Mouse (Mus musculus) kidney, embryonic 15.5 days (tissue): ENCODE measurements around the gene Thada. TPM values are rescaled to one million over a fixed set of nuclear protein-coding genes. Genes with fewer than 3 reads are reported as not detected.

Experiments
- ATAC-seq: fragments of 200-750 bp; cut with Nextera tagmentation; replicated peaks from 2 replicates; pipeline ENCODE4 v1.8.0; 2017; ENCODE audit warnings: moderate TSS enrichment; ENCODE audit not compliant: low FRiP score
- H3K27ac ChIP-seq: fragments of 300-500 bp; sonication (generic); 2 replicates; pipeline ENCODE4 v1.5.1; 2015; ENCODE audit warnings: mild to moderate bottlenecking, inconsistent platforms
- H3K27me3 ChIP-seq: fragments of 300-500 bp; sonication (generic); 2 replicates; pipeline ENCODE4 v1.6.1; 2015; ENCODE audit warnings: inconsistent platforms
- H3K36me3 ChIP-seq: fragments of 300-500 bp; sonication (generic); 2 replicates; pipeline ENCODE4 v1.6.1; 2015; ENCODE audit warnings: inconsistent platforms
- H3K4me1 ChIP-seq: fragments of 300-500 bp; sonication (generic); 2 replicates; pipeline ENCODE4 v1.6.1; 2015; ENCODE audit warnings: inconsistent platforms
- H3K4me2 ChIP-seq: fragments of 300-500 bp; sonication (generic); 2 replicates; pipeline ENCODE4 v1.6.1; 2015; ENCODE audit warnings: moderate library complexity, mild to moderate bottlenecking, inconsistent platforms
- H3K4me3 ChIP-seq: fragments of 300-500 bp; sonication (generic); replicated peaks from 2 replicates; pipeline ENCODE4 v1.5.1; 2015; ENCODE audit warnings: mild to moderate bottlenecking, inconsistent platforms
- H3K9ac ChIP-seq: fragments of 300-500 bp; sonication (generic); 2 replicates; pipeline ENCODE4 v1.6.1; 2015; ENCODE audit warnings: mild to moderate bottlenecking, inconsistent platforms
- H3K9me3 ChIP-seq: fragments of 300-500 bp; sonication (generic); replicated peaks from 2 replicates; pipeline ENCODE4 v1.6.1; 2016; ENCODE audit warnings: inconsistent platforms
- WGBS: fragments of 180-500 bp; shearing (Covaris S2); methylation state at CpG from one replicate; pipeline ENCODE4 v1.1.7; 2015; ENCODE audit warnings: mixed read lengths; 5-methylcytosine and 5-hydroxymethylcytosine counted together
- polyA plus RNA-seq: library from polyadenylated mRNA; unstranded; fragments of >200 nt; fragmentation: Nextera tagmentation; extraction: Ambion mirVana; gene quantifications from 2 replicates; pipeline ENCODE4 v1.2.1, GENCODE M21; 2015

Thada gene
- polyA plus RNA-seq, 1 experiment from 2014 or later: 10.4 TPM

DNA sequence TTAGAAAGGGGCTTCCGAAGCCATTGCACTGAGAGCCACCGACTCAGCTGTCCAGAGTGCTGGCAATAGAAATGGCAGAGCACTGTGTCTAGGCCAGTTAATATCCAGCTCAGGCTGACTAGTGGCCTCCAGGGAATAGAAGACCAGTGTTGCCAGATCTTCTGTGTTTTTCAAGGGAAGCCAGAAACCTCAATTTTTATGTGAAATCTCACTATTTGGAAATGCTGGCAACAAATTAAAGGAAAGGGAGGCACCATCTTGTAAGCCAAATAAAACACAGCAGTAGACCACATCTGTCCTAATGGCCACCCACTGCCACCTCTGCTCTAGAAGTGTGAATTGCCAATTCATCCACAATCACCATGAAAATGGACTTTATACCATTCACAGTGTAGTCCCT, 76.0 kb downstream of the Thada start:
- peaks cover 44% of the 10 kb centered on the region for H3K36me3 ChIP-seq
- H3K4me2 ChIP-seq: no peak overlapping the region
- H3K4me3 ChIP-seq: no peak overlapping the region
- H3K9me3 ChIP-seq: no peaks in the 10 kb centered on the region
- no peak overlapping the region for H3K27ac ChIP-seq
- H3K27me3 ChIP-seq: no peaks in the 10 kb centered on the region
- WGBS: 84% methylated on average over 2 of the region's 2 CpGs
- ATAC-seq: no peak
- H3K4me1 ChIP-seq: no peaks in the 10 kb centered on the region
- H3K9ac ChIP-seq: no peak overlapping the region

DNA sequence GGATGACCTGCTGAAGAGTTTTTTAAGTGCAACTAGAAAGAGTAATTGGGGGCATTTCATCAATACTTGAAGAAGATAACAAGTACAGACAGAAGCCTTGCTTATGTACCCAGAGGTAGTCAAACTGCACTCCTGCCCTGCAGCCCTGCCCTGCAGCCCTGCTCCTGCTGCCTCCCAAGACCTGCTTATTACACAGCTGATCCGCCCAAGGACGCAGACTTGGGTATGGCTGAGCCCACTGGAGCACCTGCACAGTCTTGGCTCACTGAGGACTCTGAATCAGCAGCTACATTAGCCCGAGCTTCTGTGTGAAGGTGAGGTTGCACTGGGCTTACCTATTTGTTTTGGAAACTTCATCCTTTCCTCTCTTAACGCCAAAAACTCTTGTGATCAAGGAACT, 79.8 kb downstream of the Thada start:
- Histone ChIP-seq H3K4me1 (no peaks in the 10 kb centered on the region), H3K4me2 (no peak overlapping the region), H3K9me3 (peaks cover 3% of the 10 kb centered on the region; the same call in 1 of the 2 replicates), H3K36me3 (peaks cover 67% of the 10 kb centered on the region), H3K4me3 (no peak overlapping the region), H3K9ac (no peak overlapping the region), H3K27me3 (no peaks in the 10 kb centered on the region), H3K27ac (no peak overlapping the region)
- ATAC-seq: no peak
- WGBS: 86% methylated on average over 4 of the region's 4 CpGs

DNA sequence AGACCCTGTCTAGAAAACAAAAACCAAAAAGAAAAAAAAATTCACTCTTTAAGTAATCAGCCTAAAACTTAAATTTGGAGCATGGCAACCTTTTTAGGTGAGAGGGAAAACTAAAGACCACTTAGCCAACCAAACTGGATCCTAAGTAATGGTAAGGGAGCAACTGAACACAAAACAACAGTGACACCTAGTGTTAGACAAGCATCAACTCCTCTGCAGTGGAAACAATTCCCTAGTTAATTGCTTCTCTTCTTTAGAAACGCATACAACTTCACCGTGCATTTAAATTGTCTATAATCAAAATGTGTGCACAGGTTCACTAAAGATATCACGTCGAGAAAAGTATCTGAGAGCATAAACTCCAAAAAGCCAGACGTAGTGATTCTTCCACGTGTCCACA, 80.3 kb downstream of the Thada start:
- no peak for ATAC-seq
- Histone ChIP-seq H3K4me1 (no peaks in the 10 kb centered on the region), H3K4me3 (no peak overlapping the region), H3K36me3 (peaks cover 68% of the 10 kb centered on the region), H3K9me3 (peaks cover 3% of the 10 kb centered on the region; the same call in 1 of the 2 replicates), H3K4me2 (no peak overlapping the region), H3K27ac (no peak overlapping the region), H3K9ac (no peak overlapping the region), H3K27me3 (no peaks in the 10 kb centered on the region)
- WGBS: 84% methylated on average over 6 of the region's 6 CpGs

DNA sequence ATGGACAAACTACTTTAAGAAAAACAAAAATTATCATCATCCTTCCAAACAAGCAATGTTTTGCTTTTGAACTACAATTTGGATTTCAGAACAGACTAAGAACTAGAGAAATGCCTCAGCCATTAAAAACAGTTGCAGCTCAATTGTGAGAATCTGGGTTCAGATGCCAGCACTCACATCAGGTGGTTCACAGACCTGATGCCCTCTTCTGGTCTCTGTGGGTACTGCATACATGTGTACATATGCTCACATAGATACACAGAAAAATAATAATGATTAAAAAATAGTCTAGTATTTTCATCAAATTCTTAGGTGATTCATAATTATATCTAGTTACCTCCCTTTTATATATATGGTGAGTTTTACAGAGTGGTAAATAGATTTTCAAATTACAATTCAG, 81.3 kb downstream of the Thada start:
- Histone ChIP-seq H3K4me3 (no peak overlapping the region), H3K27me3 (no peaks in the 10 kb centered on the region), H3K36me3 (peaks cover 70% of the 10 kb centered on the region), H3K9ac (no peak overlapping the region), H3K9me3 (peaks cover 3% of the 10 kb centered on the region; the same call in 1 of the 2 replicates), H3K27ac (no peak overlapping the region), H3K4me2 (no peak overlapping the region), H3K4me1 (no peaks in the 10 kb centered on the region)
- no peak for ATAC-seq

DNA sequence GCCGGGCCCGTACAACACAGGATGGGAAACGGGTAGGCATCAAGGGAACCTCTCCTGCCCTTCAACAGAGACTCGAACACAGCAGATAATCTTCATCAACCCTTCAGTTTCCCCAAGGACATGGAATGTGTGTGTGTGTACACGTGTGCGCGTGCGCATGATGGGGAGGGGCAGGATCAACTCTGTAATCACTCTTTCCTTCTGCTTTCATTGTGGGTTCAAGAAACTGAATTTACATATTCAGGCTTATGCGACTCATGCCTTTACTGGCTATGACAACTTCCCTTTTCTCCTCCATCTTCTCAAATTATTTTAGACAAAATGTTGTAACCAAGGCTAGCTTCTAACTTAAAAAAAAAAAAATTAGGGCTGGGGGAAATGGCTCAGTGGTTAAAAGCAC, 85.7 kb downstream of the Thada start:
- Histone ChIP-seq H3K27me3 (no peaks in the 10 kb centered on the region), H3K4me2 (no peak overlapping the region), H3K4me1 (no peaks in the 10 kb centered on the region), H3K9me3 (peaks cover 3% of the 10 kb centered on the region; the same call in 1 of the 2 replicates), H3K36me3 (peaks cover 62% of the 10 kb centered on the region), H3K4me3 (no peak overlapping the region), H3K27ac (no peak overlapping the region), H3K9ac (no peak overlapping the region)
- ATAC-seq: no peak
- 96% methylated on average over 9 of the region's 9 CpGs for WGBS

DNA sequence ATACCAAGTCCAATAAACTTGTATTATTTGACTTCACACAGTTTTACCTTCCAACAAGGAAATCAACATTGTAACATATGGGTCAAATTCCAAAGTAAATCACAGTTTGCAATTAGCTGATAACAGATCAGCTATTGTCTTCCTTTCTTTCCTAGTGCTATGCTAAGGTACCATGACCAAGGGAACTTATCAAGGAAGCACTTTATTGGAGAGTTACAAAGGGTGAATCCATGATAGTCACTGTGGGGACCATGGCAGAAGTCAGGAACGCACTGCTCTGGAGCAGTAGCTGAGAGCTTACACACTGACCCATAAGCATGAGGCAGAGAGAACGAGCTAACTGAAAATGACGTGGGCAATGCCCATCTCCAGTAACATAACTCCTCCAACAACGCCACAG, 89.1 kb downstream of the Thada start:
- Histone ChIP-seq H3K4me1 (0 out of 2 replicates have a peak, but pooled peaks cover 4% of the 10 kb centered on the region), H3K27ac (no peak overlapping the region), H3K9ac (no peak overlapping the region), H3K9me3 (no peaks in the 10 kb centered on the region), H3K4me2 (no peak overlapping the region), H3K27me3 (no peaks in the 10 kb centered on the region), H3K36me3 (peaks cover 30% of the 10 kb centered on the region), H3K4me3 (no peak overlapping the region)
- WGBS: 83% methylated on average over 4 of the region's 4 CpGs
- ATAC-seq: no peak

DNA sequence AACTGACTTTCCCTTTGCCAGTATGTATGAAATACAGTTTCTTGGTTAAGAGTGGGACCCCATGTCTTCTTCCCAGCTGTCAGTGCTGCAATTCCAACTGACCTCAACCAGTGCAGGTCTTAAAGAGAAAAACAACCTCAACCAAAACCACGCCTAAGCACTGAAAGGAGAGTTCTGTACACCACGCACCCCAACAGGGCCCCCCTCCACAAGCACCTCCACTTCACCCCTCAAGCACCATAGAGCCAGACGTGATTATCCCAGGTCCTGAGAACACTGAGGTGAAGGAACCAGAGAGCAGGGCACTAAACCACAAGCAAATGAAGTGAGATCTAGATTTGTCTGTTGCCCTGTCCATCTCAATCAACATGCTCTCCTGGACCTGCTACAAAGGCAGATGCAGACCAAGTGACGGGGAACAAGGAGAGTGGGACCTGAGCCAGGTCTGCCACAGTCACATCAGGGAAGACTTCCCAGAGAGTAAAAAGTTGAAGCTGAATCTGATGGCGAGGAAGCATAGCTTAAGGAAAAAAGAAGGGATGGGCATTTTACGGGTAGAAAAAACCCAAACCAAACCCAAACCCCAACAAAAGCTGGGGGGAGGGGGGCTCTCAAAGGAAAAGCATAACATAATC, 93.5 kb downstream of the Thada start:
- no peak overlapping the region for H3K4me3 ChIP-seq
- ATAC-seq: no peak
- H3K9me3 ChIP-seq: no peaks in the 10 kb centered on the region
- no peak overlapping the region for H3K4me2 ChIP-seq
- WGBS: 79% methylated on average over 6 of the region's 6 CpGs
- peaks cover 32% of the 10 kb centered on the region for H3K4me1 ChIP-seq
- H3K27ac ChIP-seq: no peak overlapping the region; the same call in 1 of the 2 replicates
- H3K36me3 ChIP-seq: peaks cover 17% of the 10 kb centered on the region
- no peak overlapping the region for H3K9ac ChIP-seq
- H3K27me3 ChIP-seq: no peaks in the 10 kb centered on the region

DNA sequence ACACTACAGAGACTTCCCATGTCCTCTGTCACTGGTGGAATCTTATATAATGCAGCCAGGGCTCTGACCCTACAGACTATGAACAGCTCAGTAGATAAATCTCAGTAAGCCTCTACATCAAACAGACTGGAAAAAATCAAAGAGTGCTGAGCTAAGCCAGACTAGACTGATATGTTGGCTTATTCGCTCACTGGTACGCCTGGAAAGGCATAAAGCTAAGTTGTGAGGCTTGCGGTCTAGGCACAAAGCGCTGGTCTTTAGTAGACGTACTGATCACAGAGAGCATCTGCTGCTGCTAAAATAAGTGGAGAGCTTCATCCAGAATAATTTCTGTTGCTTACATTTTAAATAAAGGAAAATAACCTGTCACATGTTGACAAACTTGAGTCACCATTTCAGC, 95.6 kb downstream of the Thada start:
- Histone ChIP-seq H3K4me2 (no peak overlapping the region), H3K4me1 (peaks cover 50% of the 10 kb centered on the region), H3K4me3 (no peak overlapping the region), H3K27me3 (no peaks in the 10 kb centered on the region), H3K9me3 (no peaks in the 10 kb centered on the region), H3K36me3 (peaks cover 5% of the 10 kb centered on the region), H3K9ac (no peak overlapping the region), H3K27ac (peak overlapping the region; percentile 45; the same call in 1 of the 2 replicates)
- ATAC-seq: no peak
- 71% methylated on average over 5 of the region's 5 CpGs for WGBS

DNA sequence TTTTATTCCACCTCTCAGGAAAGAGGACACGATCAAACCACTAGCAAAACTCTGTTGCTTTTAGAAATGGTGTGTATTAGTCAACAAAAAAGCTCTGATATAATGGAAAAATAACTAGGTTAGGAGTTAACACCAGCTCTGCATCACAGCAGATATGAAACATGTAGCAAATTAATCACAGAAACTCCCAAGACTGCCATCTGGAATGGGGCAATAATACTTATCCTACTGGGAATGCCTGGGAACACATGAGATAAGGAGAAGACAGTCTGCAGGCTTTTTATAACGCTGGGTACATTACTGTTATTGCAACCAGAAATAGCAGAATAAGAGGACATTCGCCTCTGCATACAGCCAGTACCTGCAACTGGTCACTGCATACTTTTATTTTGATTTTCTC, 96.2 kb downstream of the Thada start:
- Histone ChIP-seq H3K36me3 (peaks cover 3% of the 10 kb centered on the region; the same call in 1 of the 2 replicates), H3K4me3 (no peak overlapping the region), H3K4me2 (no peak overlapping the region), H3K27ac (peak overlapping the region; percentile 85; the same call in 1 of the 2 replicates), H3K9ac (no peak overlapping the region), H3K9me3 (no peaks in the 10 kb centered on the region), H3K4me1 (peaks cover 56% of the 10 kb centered on the region), H3K27me3 (no peaks in the 10 kb centered on the region)
- WGBS: 75% methylated on average over 3 of the region's 3 CpGs
- ATAC-seq: no peak

DNA sequence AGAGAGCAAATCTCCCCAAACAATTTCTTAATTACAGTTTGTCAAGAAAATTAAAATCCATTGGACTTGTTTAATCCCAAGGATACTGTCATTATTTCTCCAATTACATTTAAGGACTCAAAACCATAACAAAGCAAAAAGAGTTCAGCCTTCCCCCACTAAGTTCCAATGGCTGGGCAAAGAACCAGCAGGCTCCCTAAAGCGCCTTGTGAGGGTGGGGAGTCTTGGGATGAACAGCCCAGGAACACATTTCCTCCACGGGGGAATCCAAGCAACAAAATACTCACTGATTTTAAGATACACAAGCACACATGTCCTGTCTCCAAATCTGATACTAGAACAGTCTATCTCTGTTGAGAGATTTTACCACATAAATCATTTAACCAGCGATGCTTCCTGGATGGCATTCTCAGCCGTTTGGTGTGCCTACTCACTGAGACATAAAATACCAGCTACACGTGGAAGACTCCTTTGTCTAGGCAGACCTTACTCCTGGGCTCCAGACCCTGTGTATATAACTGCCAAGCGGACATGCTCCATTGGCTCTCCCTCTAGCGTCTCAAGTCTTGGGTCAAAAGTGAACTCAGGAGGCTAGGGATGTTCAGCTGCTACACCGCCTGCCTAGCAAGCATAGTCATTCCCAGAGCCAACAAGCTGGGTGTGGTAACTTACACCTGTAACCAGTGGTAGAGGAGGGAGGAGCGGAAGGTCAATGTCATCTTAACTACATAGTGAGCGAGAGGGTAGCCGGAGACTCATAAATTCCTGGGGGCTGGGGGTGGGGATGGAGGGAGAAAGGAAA, 97.6 kb downstream of the Thada start:
- Histone ChIP-seq H3K4me2 (no peak overlapping the region; the same call in 1 of the 2 replicates), H3K36me3 (peaks cover 3% of the 10 kb centered on the region; the same call in 1 of the 2 replicates), H3K4me3 (no peak overlapping the region), H3K9ac (no peak overlapping the region), H3K27me3 (no peaks in the 10 kb centered on the region), H3K4me1 (peaks cover 70% of the 10 kb centered on the region), H3K9me3 (no peaks in the 10 kb centered on the region), H3K27ac (peak overlapping the region; percentile 85)
- WGBS: 36% methylated on average over 11 of the region's 11 CpGs
- peak; percentile 91 for ATAC-seq

DNA sequence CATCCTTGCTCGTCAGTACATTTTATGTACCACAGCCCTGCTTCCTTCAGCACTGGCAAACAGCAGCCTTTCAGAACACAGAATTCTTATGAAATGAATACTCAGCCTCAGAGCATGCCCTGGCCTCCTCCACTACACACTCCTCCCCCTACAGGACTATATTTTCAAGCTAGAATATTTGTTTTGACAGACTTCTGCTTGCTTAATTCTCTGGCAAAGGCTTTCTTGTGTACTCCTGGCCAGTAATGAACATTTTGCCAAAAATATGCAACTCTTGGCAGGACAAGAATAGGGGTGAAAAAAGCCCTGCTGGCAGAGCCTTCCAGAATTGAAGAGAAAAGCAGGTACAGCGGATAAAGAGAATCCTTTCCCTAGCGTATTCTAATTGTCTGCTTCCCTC, 98.3 kb downstream of the Thada start:
- no peaks in the 10 kb centered on the region for H3K27me3 ChIP-seq
- H3K27ac ChIP-seq: peak overlapping the region; percentile 85
- no peaks in the 10 kb centered on the region for H3K9me3 ChIP-seq
- H3K36me3 ChIP-seq: peaks cover 3% of the 10 kb centered on the region; the same call in 1 of the 2 replicates
- no peak for ATAC-seq
- WGBS: 49% methylated on average over 3 of the region's 3 CpGs
- peaks cover 77% of the 10 kb centered on the region for H3K4me1 ChIP-seq
- H3K9ac ChIP-seq: no peak overlapping the region
- H3K4me3 ChIP-seq: no peak overlapping the region
- no peak overlapping the region for H3K4me2 ChIP-seq

DNA sequence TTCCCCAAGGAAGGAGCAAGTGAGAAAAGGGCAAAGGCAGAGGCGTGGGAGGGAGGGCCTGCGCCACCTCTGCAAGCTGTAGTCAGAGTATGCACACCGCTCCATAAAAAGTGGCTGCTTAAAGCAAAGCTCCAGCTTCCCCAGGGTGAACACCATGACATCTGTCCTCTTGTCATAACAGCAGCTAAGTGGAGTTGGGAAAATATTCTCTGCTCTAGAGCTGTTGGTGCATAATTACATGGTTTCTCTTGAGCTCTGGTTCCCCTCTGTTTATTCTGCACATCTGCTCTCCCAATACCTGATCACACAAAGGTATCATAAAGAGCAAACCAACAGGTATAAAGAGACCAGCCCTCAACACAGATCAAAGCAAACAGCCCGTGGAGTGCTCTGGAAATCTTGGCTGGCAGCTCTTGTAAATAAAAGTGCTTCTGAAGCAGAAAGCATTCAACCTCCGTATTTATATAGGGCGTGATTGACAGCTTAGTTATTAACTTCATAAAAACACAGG, 100.2 kb downstream of the Thada start:
- peak overlapping the region; percentile 20; the same call in 1 of the 2 replicates for H3K4me2 ChIP-seq

More for the DNA sequence above, 100.2 kb downstream of the Thada start:
- H3K4me1 ChIP-seq: peaks cover 77% of the 10 kb centered on the region
- 16% methylated on average over 6 of the region's 6 CpGs for WGBS
- ATAC-seq: peak; percentile 24; the same call in 1 of the 2 replicates
- no peak overlapping the region for H3K4me3 ChIP-seq
- peak overlapping the region; percentile 17; the same call in 1 of the 2 replicates for H3K9ac ChIP-seq
- peaks cover 8% of the 10 kb centered on the region for H3K36me3 ChIP-seq
- no peaks in the 10 kb centered on the region for H3K27me3 ChIP-seq
- no peaks in the 10 kb centered on the region for H3K9me3 ChIP-seq
- H3K27ac ChIP-seq: peak overlapping the region; percentile 92
